Mouse (Mus musculus): ENCODE measurements around the gene Ralbp1. TPM values are rescaled to one million over a fixed set of nuclear protein-coding genes. Genes with fewer than 3 reads are reported as not detected.

The Ralbp1 gene
- polyA plus RNA-seq, 3 experiments from 2014 or later: 48.4 to 62.8 (median 60.1) TPM

Other genes starting within 250 kb of the Ralbp1 start
- not detected for gene Txndc2, start 243.6 kb downstream of the Ralbp1 start, polyA plus RNA-seq (2017; shearing (Covaris generic))
- 1 to 10 TPM; 1.7 to 2.8 (median 2.6) TPM for gene Rab31, start 113.0 kb downstream of the Ralbp1 start, polyA plus RNA-seq (2017; shearing (Covaris generic))
- gene Ppp4r1, start 103.2 kb downstream of the Ralbp1 start, polyA plus RNA-seq (2017; shearing (Covaris generic)): 10 to 100 TPM; 17.2 to 32.9 (median 20.8) TPM
- 10 to 100 TPM; 18.6 to 22.8 (median 22.1) TPM for gene Twsg1, start 65.4 kb upstream of the Ralbp1 start, polyA plus RNA-seq (2017; shearing (Covaris generic))
- gene Ankrd12, start 191.3 kb upstream of the Ralbp1 start, polyA plus RNA-seq (2017; shearing (Covaris generic)): 100 to 1,000 TPM in 2 of 3 experiments, 10 to 100 TPM in 1; 95.5 to 175 (median 163) TPM
- gene Ndufv2, start 215.8 kb upstream of the Ralbp1 start, polyA plus RNA-seq (2017; shearing (Covaris generic)): 100 to 1,000 TPM; 224 to 258 (median 256) TPM
- 10 to 100 TPM; 32.2 to 42.5 (median 32.9) TPM for gene Washc1, start 225.7 kb upstream of the Ralbp1 start, polyA plus RNA-seq (2017; shearing (Covaris generic))
- 10 to 100 TPM; 13.0 to 16.8 (median 14.9) TPM for gene Ddx11, start 237.7 kb upstream of the Ralbp1 start, polyA plus RNA-seq (2017; shearing (Covaris generic))

Data from inflammation-experienced regulatory T-cells, adult 6 months (primary cell).